Mouse (Mus musculus) bone marrow, adult 2 months (tissue): ENCODE data around the gene Wdfy2. TPM values are rescaled to one million over a fixed set of nuclear protein-coding genes. Genes with fewer than 3 reads are reported as not detected.
"Not testable (repeated sequence)": the region's sequence is repeated elsewhere in the genome, so short reads cannot be mapped to it uniquely, and the experiment has no call there.

ENCODE experiments used
- H3K27ac ChIP-seq: fragments of 200-500 bp; 2 replicates; pipeline ENCODE4 v1.5.1; 2012; ENCODE audit warnings: low read depth, mild to moderate bottlenecking, control low read depth, inconsistent platforms, low read length; ENCODE audit not compliant: control insufficient read depth, poor library complexity, insufficient read depth
- H3K4me1 ChIP-seq: fragments of 200-500 bp; 2 replicates; pipeline ENCODE4 v1.6.1; 2011; ENCODE audit warnings: low read length; ENCODE audit not compliant: control insufficient read depth, insufficient read depth
- H3K4me3 ChIP-seq: fragments of 200-500 bp; replicated peaks from 2 replicates; pipeline ENCODE3; 2011; ENCODE audit warnings: mild to moderate bottlenecking, low read depth, low read length, control low read depth; ENCODE audit not compliant: control insufficient read depth
- CTCF ChIP-seq: fragments of 200-500 bp; IDR thresholded peaks from 2 replicates; pipeline ENCODE4 v1.5.1; 2011; ENCODE audit warnings: low read length, control low read depth; ENCODE audit not compliant: control insufficient read depth, insufficient read depth
- POLR2A ChIP-seq: fragments of 200-500 bp; IDR thresholded peaks from 2 replicates; pipeline ENCODE4 v1.6.1; 2011; ENCODE audit warnings: low read depth, mild to moderate bottlenecking, control low read depth, low read length, borderline replicate concordance; ENCODE audit not compliant: control insufficient read depth
- WGBS: fragments of 180-500 bp; shearing (Covaris S2); methylation state at CpG from one replicate; pipeline ENCODE4 v1.1.7; 2018; 5-methylcytosine and 5-hydroxymethylcytosine counted together
- polyA plus RNA-seq: library from polyadenylated mRNA; stranded (reverse); fragments of >200 nt; gene quantifications from 2 replicates; pipeline ENCODE4 v1.2.4, GENCODE M21; 2011; ENCODE audit warnings: low replicate concordance; ENCODE audit not compliant: missing spikeins, insufficient read depth, insufficient read length

Wdfy2 gene
- polyA plus RNA-seq, 1 experiment: 15.0 TPM

- H3K4me1 ChIP-seq: no peaks in the 10 kb centered on the region; the same call in 1 of the 2 replicates
- no peak overlapping the region for H3K4me3 ChIP-seq
- WGBS: 41% methylated on average over 5 of the region's 5 CpGs
- no peak overlapping the region for H3K27ac ChIP-seq
- TF ChIP-seq POLR2A (no peak), CTCF (no peak)
Measured at GRCm38 (mm10) chr14:62812765-62813164, 24.7 kb upstream of the Wdfy2 start.

GRCm38 (mm10) chr14:62814567-62814966 is 22.9 kb upstream of the Wdfy2 start:
- 72% methylated on average over 6 of the region's 6 CpGs for WGBS
- no peak overlapping the region for H3K4me3 ChIP-seq
- no peaks in the 10 kb centered on the region for H3K4me1 ChIP-seq
- TF ChIP-seq POLR2A (no peak), CTCF (no peak)
- H3K27ac ChIP-seq: no peak overlapping the region

GRCm38 (mm10) chr14:62816827-62817226 is 20.7 kb upstream of the Wdfy2 start:
- TF ChIP-seq POLR2A: no peak
- no peak for TF ChIP-seq CTCF
- Histone ChIP-seq H3K4me1 (no peaks in the 10 kb centered on the region), H3K27ac (no peak overlapping the region), H3K4me3 (no peak overlapping the region)
- WGBS: 76% methylated on average over 4 of the region's 4 CpGs

- Histone ChIP-seq H3K4me3 (no peak overlapping the region), H3K27ac (no peak overlapping the region), H3K4me1 (no peaks in the 10 kb centered on the region)
- TF ChIP-seq POLR2A (no peak), CTCF (no peak)
- 80% methylated on average over 8 of the region's 8 CpGs for WGBS
Measured at GRCm38 (mm10) chr14:62825575-62826332, 11.7 kb upstream of the Wdfy2 start.

- Histone ChIP-seq H3K4me1 (no peaks in the 10 kb centered on the region), H3K4me3 (no peak overlapping the region), H3K27ac (no peak overlapping the region)
- WGBS: 80% methylated on average over 6 of the region's 6 CpGs
- TF ChIP-seq POLR2A (no peak), CTCF (no peak)
Measured at GRCm38 (mm10) chr14:62829291-62829690, 8.2 kb upstream of the Wdfy2 start.

DNA sequence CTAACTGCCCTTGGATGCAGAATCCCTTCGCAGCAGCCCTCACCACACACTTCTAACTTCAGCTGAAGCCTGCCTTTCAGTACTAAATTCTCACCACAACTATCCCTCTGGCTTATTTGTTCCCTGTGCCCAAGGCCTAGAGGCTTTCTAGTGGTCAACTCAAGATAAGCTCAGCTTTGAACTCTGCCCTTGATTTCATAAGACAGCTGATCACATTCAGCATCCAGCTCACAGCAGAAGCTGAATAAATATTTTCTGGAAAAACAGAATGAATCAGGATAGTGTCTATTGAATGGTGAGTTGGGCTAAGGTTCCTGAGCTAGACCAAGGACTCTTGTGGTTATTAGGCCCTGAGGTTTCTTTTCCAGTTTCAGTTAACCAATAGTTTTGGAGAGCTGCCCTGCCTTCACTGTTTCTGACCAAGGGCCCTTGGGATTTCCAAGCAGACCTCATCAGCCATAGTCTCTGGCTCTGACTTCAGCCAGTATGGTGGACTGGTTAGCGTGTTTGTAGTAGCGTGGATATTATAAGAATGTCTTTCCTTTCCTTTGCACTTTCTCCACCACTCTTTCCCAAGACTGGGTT is 5.7 kb upstream of the Wdfy2 start:
- Histone ChIP-seq H3K4me1 (no peaks in the 10 kb centered on the region), H3K4me3 (no peak overlapping the region), H3K27ac (no peak overlapping the region)
- 83% methylated on average over 3 of the region's 3 CpGs for WGBS
- no peak for TF ChIP-seq POLR2A
- no peak for TF ChIP-seq CTCF

DNA sequence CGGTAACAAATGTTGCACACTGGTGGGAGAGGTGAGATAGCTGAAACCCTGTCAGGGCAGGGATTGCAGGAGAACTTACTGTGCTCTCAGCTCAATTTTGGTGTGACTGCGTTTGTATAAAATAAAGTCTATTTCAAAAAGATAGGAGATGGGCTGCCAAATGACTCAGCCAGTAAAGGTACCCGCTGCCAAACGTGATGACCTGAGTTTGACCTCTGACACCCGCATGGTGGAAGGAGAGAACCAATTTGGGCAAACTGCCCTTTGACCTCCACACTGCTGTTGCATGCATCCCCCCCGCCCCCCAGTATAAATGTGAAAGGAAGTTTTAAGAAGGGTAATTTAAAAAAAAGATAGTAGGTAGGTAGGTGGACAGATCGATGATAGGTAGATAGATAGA is 4.4 kb upstream of the Wdfy2 start:
- WGBS: 85% methylated on average over 7 of the region's 7 CpGs
- Histone ChIP-seq H3K27ac (no peak overlapping the region), H3K4me1 (no peaks in the 10 kb centered on the region), H3K4me3 (no peak overlapping the region)
- TF ChIP-seq POLR2A: no peak

- no peak overlapping the region for H3K4me3 ChIP-seq
- no peak overlapping the region for H3K27ac ChIP-seq
- no peaks in the 10 kb centered on the region for H3K4me1 ChIP-seq
- WGBS: 63% methylated on average over 3 of the region's 3 CpGs
- TF ChIP-seq CTCF (no peak), POLR2A (no peak)
Measured at GRCm38 (mm10) chr14:62833541-62833940, 3.9 kb upstream of the Wdfy2 start.

DNA sequence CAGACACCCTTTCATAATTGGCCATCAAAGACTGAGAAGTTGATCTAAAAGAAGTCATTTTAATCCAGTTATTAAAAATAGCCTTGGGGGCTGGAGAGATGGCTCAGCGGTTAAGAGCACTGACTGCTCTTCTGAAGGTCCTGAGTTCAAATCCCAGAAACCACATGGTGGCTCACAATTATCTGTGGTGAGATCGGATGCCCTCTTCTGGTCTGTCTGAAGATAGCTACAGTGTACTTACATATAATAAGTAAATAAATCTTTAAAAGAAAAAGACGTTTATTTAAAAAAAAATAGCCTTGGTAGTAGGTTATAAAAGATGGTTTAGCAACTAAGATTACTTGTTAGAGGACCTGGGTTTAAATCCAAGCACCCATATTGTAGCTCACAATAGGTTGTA is 1.7 kb upstream of the Wdfy2 start:
- not testable (repeated sequence) for H3K4me3 ChIP-seq, H3K27ac ChIP-seq, H3K4me1 ChIP-seq
- WGBS: 71% methylated on average over 3 of the region's 3 CpGs
